Mouse (Mus musculus): ENCODE results near the gene D430019H16Rik.

DNA sequence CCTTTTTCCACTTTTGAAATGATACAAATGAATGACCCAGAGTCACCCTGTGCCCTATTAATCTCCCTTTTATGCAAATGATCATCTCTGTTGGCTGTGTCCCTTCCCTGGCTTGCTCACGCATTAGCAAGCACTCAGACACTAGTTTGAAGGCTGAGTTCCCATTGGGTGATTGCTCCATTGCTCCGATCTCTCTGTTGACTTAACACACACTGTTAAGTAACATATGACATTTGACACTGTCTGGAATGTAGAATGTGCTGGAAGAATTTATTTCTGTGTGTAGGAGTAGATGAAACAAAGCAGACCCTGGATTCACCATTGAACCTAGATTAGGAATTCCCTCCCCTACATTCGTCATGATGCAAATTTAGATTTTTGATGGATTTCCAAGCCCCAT is 20.8 kb upstream of the D430019H16Rik start:
- TF ChIP-seq CTCF (IDR thresholded peaks at IDR 0.05; ENCODE audit: low read depth, low read length) (no peak), POLR2A (IDR thresholded peaks at IDR 0.05; ENCODE audit: extremely low read depth, insufficient read depth, low read length) (no peak)

All from liver, adult 2 months (tissue).